Mouse (Mus musculus) layer of hippocampus, postnatal 36 days (tissue): ENCODE data around the gene Lipt1. TPM values are rescaled to one million over a fixed set of nuclear protein-coding genes. Genes with fewer than 3 reads are reported as not detected.

Source experiments
- DNase-seq, 2 experiments: peaks; one replicate each; pipeline ENCODE4 v3.0.0; 2022
- total RNA-seq, 2 experiments: library from RNA; stranded (reverse); gene quantifications; 2 replicates each; pipeline ENCODE4 v1.2.3; 2021

Gene Lipt1
- total RNA-seq, 2 experiments from 2014 or later: 7.5 to 7.7 TPM

DNA sequence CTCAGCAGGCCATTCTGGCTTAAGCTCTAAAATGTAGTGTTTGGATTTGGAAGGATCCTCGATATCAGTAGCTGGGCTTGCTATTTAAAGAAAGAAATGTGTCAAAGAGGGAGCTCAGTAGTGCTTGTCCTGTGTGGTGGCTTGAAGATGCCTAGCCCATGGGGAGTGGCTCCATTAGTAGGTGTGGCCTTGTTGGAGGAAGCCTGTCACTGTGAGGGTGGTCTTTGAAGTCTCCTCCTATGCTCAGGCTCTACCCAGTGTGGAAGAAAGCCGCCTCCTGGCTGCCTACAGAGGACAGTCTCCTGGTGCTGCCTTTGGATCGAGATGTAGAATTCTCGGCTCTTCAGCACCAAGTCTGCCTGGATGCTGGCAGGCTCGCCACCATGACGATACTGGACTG lies 28.8 kb downstream of the Lipt1 start:
- no peak for DNase-seq

DNA sequence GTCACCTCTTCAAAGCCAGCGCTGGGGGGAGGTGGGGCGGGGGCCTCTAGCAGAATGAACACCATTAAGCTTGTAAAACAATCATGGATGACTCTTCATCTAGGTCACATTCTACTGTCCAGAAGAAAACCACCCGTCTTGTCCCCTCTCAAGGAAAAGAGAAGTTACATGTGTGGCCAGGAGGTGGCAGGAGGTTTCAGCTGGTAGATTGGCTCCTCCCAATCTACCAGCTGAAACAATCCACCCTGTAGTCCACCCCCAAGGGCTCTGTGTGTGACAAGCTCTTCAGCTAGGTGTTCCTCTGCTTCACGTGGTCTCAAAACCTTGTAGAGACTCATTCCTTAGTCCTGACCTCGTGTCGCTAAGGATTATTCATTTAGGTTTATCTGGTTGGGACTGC lies 31.6 kb downstream of the Lipt1 start:
- DNase-seq: no peak

DNA sequence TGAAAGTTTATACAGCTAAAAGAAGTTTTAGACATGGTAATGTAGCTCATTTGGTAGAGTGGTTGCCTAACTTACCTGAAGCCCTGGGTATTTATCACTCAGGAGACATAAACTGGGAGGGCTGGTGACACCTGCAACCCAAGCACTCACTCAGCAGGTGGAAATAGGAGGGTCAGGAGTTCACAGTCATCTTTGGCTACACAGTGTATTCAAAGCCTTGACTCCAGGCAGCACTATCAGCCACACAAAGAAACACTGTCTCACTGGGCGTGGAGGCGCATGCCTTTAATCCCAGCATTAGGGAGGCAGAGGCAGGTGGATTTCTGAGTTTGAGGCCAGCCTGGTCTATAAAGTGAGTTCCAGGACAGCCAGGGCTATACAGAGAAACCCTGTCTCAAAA lies 41.2 kb downstream of the Lipt1 start:
- DNase-seq: no peak

DNA sequence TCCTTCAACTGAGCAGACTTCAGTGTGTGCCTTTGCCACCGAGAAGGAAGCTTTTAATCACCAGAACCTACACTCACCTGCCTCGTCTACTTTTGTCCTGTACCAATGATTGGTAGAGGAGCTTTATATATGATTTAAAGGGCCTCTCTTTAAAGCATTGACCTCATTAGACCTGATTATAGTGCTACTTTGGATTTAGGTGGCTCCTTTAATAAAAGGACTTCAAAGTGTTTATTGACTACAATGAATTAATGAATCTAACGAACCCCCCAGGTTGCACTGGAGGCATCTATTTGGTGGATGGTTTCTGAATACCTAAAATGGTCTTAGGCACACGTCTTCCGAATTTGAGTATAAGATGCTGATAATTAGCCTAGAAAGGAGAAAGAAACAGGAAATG lies 44.9 kb downstream of the Lipt1 start, which contains the start of gene Lyg2:
Gene Lyg2 (minus strand): TSS at position 101 of the 400 bp plus-strand sequence.
- no peak for DNase-seq

DNA sequence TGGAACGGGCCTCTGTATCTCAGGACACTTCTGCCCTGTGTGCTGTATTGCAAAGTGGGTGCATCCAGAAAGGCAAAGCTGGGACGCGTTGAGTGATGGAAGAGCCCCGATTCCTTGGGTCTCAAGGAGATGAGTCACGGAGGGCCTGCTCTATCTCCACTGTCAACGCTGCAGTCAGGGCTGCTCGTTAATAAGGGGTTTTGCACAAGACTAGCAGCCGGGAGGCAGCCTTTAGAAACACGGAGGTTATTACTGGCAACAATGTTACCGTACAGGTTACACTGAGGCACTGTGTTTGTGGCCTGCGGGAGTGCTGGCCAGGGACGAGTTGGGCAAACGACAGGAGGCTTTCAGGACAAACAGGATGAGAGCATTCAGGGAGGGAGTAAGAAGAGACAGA lies 46.1 kb downstream of the Lipt1 start:
- no peak for DNase-seq

DNA sequence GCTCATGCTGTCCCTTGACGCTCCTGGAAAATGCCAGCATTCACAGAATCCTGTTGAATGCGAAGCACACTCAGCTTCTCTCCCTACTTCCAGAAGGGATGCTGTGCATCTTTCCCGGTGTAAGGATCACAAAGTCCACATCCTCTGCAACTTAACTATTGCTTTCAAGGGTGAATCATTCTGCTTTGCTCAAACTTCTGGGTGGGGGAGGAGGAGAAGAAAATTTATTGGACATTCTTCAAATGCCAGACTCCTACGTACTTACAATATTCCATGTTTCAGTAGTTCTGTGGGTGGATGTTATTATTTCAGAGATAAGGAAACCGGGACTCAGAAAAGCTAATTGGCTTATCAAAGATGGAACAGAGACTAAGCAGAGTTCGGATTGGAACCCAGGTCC lies 46.6 kb downstream of the Lipt1 start:
- no peak for DNase-seq

DNA sequence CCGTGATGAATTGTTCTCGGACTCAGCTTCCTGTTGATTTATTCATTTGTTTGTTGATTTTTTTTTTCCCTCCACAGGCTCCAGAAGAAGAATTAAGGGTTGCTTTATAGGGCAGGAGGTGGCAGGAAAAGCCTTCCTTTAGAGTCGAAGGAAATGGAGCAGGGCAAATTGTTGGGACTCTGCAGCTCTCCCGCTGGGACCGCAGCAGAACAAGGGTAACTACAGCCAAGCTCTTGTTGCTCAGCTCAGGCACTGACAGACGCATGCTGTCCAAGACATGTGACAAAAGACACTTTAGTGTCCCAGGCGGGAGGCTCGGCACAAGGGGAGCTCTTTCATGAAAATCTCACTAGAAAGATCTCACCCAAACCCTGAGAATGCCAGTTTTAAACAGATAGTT lies 51.0 kb downstream of the Lipt1 start:
- DNase-seq: no peak

Other genes starting within 250 kb of the Lipt1 start
- 100 to 1,000 TPM; 362 to 390 TPM for gene 2010300C02Rik, start 151.7 kb upstream of the Lipt1 start, total RNA-seq
- gene Tsga10, start 5.3 kb upstream of the Lipt1 start, total RNA-seq: 10 to 100 TPM; 29.5 to 33.9 TPM
- 10 to 100 TPM; 11.9 to 13.9 TPM for gene Mitd1, start 18.7 kb downstream of the Lipt1 start, total RNA-seq
- 100 to 1,000 TPM; 137 to 150 TPM for gene Mrpl30, start 18.7 kb downstream of the Lipt1 start, total RNA-seq
- not detected for gene Lyg2, start 44.8 kb downstream of the Lipt1 start, total RNA-seq
- not detected for gene Lyg1, start 86.0 kb downstream of the Lipt1 start, total RNA-seq
- gene Txndc9, start 126.2 kb downstream of the Lipt1 start, total RNA-seq: 10 to 100 TPM; 52.3 to 53.9 TPM
- 10 to 100 TPM; 43.9 to 44.0 TPM for gene Eif5b, start 126.3 kb downstream of the Lipt1 start, total RNA-seq